Mouse (Mus musculus) cerebellum, postnatal 10 days (tissue): ENCODE measurements around the gene Bend5.

Experiments
- DNase-seq, 2 experiments: peaks; one replicate each; pipeline ENCODE4 v3.0.0; 2021; ENCODE audit warnings: mixed read lengths in 2 of 2

Gene Bend5

DNA sequence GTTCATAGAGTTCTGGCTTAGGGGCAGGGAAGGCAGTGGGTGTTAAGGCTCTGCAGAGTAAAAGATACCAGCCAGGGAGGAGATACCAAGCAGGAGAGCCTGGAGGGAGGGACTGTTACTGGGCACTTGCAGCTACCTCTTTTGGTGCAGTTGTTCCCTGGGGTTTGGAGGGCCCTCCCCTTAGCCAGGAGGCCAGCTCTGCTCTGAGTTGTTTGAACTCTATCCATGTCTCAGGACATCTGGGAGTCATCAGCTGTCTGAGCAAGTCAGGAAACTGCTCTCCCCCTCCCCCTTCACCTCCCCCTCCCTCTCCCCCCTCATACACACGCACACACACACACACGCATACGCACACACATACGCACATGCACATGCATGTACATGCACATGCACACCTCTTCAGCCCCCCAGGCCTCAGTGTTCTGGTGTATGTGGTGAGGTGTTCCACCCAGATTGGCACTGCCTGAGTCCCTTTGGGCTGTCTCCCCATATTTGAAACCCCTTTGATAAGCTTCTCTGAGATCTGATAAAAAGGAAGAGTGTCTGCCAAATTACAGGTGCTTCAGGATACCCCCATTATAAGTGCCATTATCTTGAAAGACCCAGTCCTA lies 72.5 kb downstream of the Bend5 start:
- DNase-seq = no peak

DNA sequence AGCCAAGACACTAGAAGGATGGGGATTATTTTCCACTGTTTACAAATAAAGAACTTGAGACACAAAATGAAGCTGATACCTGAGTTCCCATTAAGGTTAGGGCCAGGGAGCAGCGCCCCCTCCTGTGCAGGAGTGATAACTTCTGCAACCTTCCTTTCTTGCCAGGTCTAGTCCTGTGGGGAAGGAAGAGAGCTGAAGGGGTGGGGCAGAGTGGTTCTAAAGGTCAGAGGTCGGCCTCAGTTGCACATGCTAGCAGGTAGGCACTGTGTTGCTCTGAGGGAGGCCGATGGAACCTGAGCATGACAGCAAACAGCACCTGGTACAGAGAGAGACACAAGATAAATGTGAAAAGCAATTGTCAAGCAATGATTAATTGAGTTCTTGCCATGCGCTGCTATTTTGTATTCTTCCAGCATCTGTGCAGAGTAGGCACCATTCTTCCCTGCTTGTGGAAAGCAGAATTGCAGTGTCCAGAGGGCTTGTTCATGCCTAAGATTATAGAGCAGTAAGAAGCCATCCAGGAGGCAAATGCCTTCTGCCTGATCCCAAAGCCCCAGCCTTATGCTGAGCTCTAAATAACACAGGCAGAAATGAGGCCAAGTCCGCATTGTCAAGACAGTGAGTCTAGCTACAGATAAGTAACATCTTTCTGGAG lies 79.1 kb downstream of the Bend5 start:
- DNase-seq = peak; percentile 28 to 29

DNA sequence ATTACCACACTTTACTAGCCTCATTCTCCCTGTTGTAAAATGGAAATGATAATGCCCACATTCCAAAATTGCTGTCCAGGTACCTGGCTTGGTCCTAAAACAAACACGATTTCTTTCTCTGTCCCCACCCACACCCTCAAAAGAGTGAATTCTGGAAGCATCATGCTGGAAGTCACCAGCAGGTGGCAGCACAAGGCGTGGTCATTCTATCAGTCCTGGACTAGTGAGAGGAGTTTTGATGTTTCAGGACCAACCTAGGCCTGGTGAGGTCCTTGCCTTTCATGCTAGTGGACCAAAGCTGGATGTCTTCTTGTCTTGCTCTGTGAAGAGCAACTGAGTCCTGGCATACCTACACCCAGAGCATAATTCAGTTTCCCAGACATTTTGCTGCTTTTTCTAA lies 81.1 kb downstream of the Bend5 start:
- peak; percentile 88 to 92 for DNase-seq

DNA sequence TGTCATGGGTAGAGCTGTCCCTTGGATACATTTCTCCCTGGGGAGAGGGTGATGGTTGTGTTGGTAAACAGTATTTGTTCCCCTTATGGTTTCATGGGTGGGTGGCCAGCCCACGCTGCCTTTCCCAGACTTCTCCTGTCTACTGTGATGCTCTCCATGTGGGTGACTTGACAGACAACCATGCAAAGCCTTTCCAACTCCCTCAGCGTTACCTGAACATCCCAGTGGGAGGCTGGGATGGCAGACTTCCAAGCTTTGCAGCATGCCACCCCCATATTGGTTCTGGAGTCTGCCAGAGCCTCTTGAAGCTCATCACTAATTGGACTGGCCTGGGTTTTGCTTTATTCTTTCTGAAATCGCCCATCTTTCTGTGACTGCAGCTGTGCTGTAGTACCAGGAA lies 83.9 kb downstream of the Bend5 start:
- peak; percentile 23 to 42 for DNase-seq

DNA sequence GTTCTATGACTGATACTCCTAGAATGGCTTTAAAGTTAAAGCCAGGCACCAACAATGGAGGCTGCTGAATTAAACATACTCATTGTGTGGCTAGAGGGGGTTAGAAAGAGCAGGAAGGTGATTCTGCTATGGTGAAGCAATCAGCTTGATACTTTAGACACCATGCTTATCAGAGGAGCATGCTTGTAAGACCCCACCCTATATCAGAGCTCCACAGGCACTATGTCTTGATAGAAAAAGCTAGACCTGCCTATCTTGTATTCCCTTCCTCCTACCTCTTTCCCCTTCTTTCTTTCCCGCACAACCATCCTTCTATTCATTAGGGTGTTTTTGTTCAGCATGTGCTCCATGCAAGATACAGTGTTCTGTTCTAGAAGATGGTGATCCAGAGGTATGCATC lies 86.6 kb downstream of the Bend5 start:
- no peak for DNase-seq

DNA sequence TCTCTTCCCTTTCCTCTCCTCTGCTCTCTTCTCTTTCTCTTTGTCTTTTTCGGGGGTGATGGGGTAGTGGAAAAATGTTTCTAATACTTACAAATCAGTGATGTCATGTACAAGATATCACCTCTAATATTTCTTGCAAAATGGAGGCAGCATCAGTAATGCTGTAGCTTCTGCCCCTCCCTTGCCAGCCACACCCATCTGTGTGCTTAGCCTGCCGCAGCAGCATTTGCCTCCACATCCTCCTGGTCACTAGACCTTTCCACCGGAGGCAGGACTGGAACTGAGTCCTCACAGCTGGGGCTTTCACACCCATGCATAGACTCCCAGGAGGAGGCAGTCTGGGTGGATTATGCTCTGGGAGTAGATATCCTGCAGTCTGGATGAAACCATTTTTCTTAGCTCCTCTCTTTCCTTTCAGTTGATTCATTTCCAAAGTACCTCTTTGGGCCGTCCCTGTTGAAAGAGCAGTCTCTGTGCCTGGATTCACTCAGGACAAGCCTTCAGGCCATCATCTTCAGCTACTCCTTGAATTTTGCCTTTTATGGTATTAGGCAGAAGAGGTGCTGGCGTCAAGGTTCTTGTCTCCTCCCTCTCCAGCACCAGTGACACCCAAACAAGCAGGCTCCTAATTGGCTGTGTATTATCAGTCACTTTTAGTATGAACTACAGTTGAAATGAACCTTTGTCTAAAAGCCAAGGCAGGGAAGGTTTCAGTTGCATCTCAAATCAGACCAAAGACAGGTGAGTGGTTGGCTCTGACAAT lies 88.3 kb downstream of the Bend5 start:
- DNase-seq = no peak

DNA sequence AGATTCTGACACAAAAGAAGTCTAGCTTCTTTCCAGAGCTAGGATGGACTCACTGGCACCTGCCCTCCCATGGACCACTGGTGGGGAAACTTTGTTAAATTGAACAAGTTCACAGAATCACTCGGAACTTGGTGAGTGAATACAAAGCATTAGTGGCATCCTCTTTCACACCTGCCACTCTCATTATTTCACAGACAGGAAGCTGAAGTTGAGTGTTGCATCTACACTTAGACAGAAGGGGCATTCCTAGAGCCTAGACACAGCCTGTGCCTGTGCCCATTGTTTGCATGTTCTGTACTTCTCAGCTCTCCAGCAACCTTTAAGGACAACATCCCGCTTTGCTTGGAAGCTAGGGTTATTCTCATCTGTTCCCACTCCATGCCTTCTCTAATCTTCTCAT lies 90.1 kb downstream of the Bend5 start:
- no peak for DNase-seq
